Mouse (Mus musculus): ENCODE data around the gene Nufip2. TPM values are rescaled to one million over a fixed set of nuclear protein-coding genes. Genes with fewer than 3 reads are reported as not detected.
A peak's percentile ranks its signal among the peaks of the same experiment; 100 is the strongest.
"Not testable (repeated sequence)": the region's sequence is repeated elsewhere in the genome, so short reads cannot be mapped to it uniquely, and the experiment has no call there.

Nufip2 gene
- total RNA-seq, 2 experiments from 2014 or later = 71.1 to 98.0 TPM

DNA sequence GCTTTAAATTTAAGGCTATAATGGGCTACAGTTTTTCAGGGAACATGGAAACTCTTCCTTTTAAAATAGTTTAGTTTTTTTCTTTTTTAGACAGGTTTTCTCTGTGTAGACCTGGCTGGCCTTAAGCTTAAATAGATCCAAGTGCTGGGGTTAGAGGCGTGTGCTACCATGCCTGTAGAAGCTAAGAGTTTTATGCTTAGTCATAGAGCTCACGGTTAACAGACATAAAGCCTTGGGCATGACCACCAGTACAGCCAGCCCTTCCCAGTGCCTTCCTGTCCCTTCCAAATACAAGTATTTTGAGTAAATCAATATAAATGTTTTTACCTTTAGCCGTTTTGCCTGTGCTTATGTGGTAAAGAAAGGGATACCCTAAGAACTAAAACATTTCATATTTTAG lies 20.0 kb downstream of the Nufip2 start:
- no peak for DNase-seq (ENCODE audit: low spot score in 2 of 2)

- no peak for DNase-seq (ENCODE audit: low spot score in 2 of 2)
Observed at GRCm38 (mm10) chr11:77709039-77709438, 23.1 kb downstream of the Nufip2 start.

GRCm38 (mm10) chr11:77713736-77714135 lies 27.8 kb downstream of the Nufip2 start:
- DNase-seq (ENCODE audit: low spot score in 2 of 2) = no peak

- no peak for DNase-seq (ENCODE audit: low spot score in 2 of 2)
Observed at GRCm38 (mm10) chr11:77719055-77719454, 33.1 kb downstream of the Nufip2 start.

DNA sequence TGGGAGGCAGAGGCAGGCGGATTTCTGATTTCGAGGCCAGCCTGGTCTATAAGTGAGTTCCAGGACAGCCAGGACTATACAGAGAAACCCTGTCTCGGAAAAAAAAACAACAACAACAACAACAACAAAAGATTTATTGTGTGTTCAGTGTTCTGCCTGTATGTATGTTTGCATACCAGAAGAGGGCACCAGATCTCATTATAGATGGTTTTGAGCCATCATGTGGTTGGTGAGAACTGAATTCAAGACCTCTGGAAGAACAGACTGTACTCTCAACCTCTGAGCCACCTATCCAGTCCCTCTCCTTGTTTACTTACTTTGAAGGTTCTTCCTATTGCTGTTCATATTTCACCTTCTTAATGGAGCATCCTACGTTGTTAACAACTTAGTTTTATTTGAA lies 35.4 kb downstream of the Nufip2 start:
- DNase-seq (ENCODE audit: low spot score in 2 of 2) = no peak

- no peak for DNase-seq (ENCODE audit: low spot score in 2 of 2)
Observed at GRCm38 (mm10) chr11:77724766-77725165, 38.8 kb downstream of the Nufip2 start.

DNA sequence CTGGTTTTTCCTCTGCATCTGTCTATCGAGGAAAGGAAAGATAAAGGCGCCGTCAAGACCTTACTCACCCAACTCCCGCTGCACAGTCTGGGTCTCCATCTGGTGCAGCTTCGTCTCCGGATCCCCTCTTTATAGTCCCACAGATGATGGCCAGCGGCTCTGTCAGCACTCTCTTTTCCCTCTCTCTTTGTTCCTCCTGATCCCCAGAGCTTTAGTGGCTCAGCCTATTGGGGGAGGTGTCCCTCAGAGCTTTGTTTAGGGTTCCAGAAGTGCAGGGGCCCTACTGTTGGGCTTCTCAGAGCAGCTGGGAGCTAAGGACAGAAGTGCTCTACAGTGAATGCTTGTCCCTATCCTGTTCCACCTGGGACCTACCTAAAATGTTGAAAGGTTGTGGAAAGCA lies 39.2 kb downstream of the Nufip2 start, which contains the start of gene Cryba1:
Cryba1 (minus strand) TSS at position 101 of the 400 bp plus-strand sequence.
- no peak for DNase-seq (ENCODE audit: low spot score in 2 of 2)

- peak in 1 of 2 experiments; percentile 69 for DNase-seq (ENCODE audit: low spot score in 2 of 2)
Observed at GRCm38 (mm10) chr11:77728587-77728986, 42.6 kb downstream of the Nufip2 start.

GRCm38 (mm10) chr11:77737289-77737688 lies 51.3 kb downstream of the Nufip2 start:
- DNase-seq (ENCODE audit: low spot score in 2 of 2) = peak; percentile 85 to 89

DNA sequence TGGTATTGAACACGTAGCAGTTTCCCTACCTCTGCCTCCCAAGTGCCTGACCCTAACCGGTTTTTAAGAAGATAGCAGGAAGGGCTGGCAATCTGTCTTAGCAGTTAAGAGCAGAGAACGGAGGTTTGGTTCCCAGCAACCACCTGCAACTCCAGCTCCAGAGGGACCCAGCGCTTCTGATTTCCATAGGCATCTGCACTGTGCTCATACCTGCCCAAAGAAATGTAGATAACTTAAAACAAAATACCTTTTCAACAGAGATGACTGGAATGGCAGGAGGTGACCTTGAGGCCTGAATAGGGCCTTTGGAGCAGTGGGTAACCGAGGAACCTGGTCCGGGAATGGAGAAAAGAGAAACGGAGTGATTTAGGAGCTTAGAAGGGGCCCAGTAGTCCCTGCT lies 52.6 kb downstream of the Nufip2 start:
- no peak for DNase-seq (ENCODE audit: low spot score in 2 of 2)

DNA sequence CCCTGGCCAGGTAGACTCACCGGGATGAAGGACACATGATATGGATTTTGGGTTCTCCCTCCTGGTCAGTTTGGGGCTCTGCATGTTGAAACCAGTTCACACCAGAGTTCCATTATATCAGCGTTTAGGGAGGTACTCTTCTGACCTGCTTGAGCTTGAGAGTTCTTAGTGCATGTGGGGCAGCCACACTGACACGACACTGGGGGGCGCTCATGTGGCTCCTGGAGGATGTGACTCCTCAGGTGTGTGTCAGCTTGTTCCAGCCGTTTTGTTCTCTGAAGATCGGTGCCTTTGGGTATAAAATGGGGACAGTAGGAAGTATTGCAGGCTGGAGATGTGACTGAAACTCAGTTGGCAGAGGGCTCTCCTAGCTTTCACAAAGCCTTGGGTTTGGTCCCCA lies 58.0 kb downstream of the Nufip2 start:
- peak; percentile 50 to 51 for DNase-seq (ENCODE audit: low spot score in 2 of 2)

DNA sequence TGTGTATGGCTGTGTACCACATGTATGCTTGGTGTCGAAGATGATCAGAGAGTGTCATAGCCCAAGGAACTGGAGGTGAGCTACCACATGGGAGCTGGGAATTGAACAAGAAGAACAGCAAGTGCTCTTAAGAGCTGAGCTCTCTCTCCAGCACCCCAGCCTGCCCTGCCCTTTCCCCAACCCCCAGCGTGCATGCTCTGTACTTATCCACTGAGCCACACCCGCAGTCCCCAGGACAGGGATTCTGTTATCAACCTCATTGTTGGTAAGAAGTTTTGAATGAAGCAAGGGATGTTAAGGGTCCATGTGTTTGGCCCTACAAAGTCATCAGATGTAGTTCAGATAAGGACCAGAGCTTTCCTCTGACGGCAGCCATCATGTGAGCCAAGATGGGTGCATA lies 60.7 kb downstream of the Nufip2 start:
- DNase-seq (ENCODE audit: low spot score in 2 of 2) = no peak

GRCm38 (mm10) chr11:77747103-77747502 lies 61.1 kb downstream of the Nufip2 start:
- DNase-seq (ENCODE audit: low spot score in 2 of 2) = not testable (repeated sequence)

GRCm38 (mm10) chr11:77748996-77749395 lies 63.0 kb downstream of the Nufip2 start:
- DNase-seq (ENCODE audit: low spot score in 2 of 2) = no peak

GRCm38 (mm10) chr11:77752525-77752924 lies 66.6 kb downstream of the Nufip2 start:
- DNase-seq (ENCODE audit: low spot score in 2 of 2) = no peak

GRCm38 (mm10) chr11:77753469-77753868 lies 67.5 kb downstream of the Nufip2 start:
- no peak for DNase-seq (ENCODE audit: low spot score in 2 of 2)

GRCm38 (mm10) chr11:77760031-77760430 lies 74.1 kb downstream of the Nufip2 start:
- DNase-seq (ENCODE audit: low spot score in 2 of 2) = no peak

GRCm38 (mm10) chr11:77762783-77763672 lies 77.1 kb downstream of the Nufip2 start, which contains the start of gene Myo18a:
TSS of gene Myo18a (plus strand) at chr11:77763246.
- DNase-seq (ENCODE audit: low spot score in 2 of 2) = peak; percentile 94 to 96

DNA sequence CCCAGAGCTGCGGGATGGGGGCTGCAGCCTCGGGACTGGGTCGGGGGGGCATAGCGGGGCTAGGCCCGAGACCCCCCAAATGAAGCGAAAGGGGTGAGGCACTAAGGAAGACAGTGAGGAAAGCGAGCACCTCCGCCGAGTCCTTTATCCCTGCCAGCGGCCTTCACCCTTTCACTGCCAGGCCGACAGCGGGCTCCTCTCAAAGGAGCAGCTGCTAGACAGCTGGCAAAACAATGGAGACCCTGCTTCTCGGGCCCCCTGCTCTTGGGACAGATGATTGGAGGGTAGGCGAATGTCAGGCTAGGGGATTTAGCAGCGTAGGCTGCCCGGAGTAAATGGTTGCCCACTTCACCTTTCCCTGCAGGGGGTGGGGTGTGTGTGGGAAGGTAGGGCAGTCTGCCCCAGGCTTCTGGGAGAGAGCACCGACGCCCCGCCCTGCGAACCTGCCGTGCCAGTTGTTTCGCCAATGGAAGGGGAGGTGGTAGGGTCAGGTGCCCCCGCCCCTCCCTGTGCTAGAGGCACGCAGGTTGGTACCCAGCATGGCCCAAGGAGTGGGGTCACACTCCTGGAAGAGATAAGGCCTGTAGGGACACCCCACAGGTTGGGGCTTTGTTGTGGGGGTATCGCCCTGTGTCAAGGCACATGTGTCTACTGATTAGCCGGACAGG lies 77.9 kb downstream of the Nufip2 start:
- peak in 1 of 2 experiments; percentile 50 for DNase-seq (ENCODE audit: low spot score in 2 of 2)

DNA sequence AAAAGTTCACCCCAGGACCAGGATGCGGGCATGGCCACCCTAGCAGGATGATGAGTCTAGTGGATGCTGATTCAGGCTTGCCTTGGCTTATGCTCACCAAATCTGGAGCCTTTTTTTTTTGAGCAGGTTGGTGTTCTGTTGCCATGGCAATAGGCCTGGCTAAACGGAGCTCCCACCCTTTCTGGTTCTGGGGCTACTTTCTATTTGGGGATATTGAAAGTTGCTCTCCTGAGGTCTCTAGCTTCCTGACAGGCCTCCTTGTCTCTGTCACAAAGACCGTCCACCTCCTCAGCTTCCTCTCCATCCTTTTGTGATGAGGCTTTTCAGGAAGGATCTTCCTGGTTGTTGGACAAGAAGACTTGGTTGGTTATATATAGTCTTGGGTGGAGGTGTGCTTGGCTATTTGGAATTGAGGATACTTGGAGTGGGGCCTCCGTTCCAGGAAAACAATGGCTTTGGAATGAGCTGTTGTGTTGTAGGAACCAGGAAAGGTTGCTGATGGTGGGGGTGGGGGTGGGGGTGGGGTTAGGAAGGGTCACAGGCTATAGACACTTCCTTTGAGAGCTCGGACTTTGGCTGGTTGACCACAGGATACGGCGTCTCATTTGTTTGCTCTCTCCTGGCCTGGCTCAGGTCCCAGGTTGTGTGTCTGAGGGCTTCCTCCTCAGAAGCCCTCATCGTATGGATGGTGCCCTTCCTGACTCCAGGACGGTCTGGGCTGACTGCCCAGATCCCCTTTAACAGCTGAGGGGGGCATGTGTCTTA lies 78.9 kb downstream of the Nufip2 start:
- DNase-seq (ENCODE audit: low spot score in 2 of 2) = no peak

DNA sequence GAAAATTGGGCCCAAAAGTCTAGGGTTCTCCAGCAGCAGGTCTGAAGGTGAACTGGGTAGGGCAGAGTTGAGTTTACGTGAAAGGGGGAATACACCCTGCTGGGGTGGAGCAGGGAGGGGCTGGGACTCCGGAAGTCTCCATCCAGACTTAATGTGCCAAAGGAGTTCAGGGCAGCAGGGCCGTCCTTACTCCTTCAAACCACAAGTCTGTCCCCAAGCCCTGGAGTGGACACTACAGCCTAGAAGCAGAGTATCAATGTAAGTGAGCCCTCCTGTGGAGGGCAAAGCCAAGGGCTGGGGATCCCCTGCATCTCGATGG lies 79.5 kb downstream of the Nufip2 start:
- no peak for DNase-seq (ENCODE audit: low spot score in 2 of 2)
